Mouse (Mus musculus) hindbrain, postnatal 0 days (tissue): Measurements from ENCODE around the gene Nudt5. TPM values are rescaled to one million over a fixed set of nuclear protein-coding genes. Genes with fewer than 3 reads are reported as not detected.

ENCODE experiments used
- ATAC-seq: fragments of 200-750 bp; cut with Nextera tagmentation; 2 replicates; pipeline ENCODE4 v1.8.0; 2017; ENCODE audit warnings: mild to moderate bottlenecking, moderate TSS enrichment, moderate library complexity
- DNase-seq: peaks from one replicate; pipeline ENCODE4 v3.0.0-alpha.2; 2015; ENCODE audit warnings: low spot score
- H3K27ac ChIP-seq: fragments of 300-500 bp; sonication (generic); 2 replicates; pipeline ENCODE4 v1.5.1; 2014; ENCODE audit warnings: mild to moderate bottlenecking
- H3K27me3 ChIP-seq: fragments of 300-500 bp; sonication (generic); 2 replicates; pipeline ENCODE4 v1.6.1; 2014; ENCODE audit warnings: low read length, mixed read lengths; ENCODE audit not compliant: insufficient read depth
- H3K36me3 ChIP-seq: fragments of 300-500 bp; sonication (generic); 2 replicates; pipeline ENCODE4 v1.6.1; 2014; ENCODE audit warnings: low read length, mixed read lengths; ENCODE audit not compliant: insufficient read depth
- H3K4me1 ChIP-seq: fragments of 300-500 bp; sonication (generic); 2 replicates; pipeline ENCODE4 v1.6.1; 2014; ENCODE audit warnings: antibody characterized with exemption, low read length, mixed read lengths; ENCODE audit not compliant: insufficient read depth
- H3K4me2 ChIP-seq: fragments of 300-500 bp; sonication (generic); 2 replicates; pipeline ENCODE4 v1.6.1; 2014; ENCODE audit warnings: low read depth, mild to moderate bottlenecking, low read length, moderate library complexity, mixed read lengths
- H3K4me3 ChIP-seq: fragments of 300-500 bp; sonication (generic); 2 replicates; pipeline ENCODE4 v1.5.1; 2014; ENCODE audit warnings: low read length
- H3K9ac ChIP-seq: fragments of 300-500 bp; sonication (generic); replicated peaks from 2 replicates; pipeline ENCODE4 v1.6.1; 2014; ENCODE audit warnings: mild to moderate bottlenecking, low read length, moderate library complexity, mixed read lengths
- H3K9me3 ChIP-seq: fragments of 300-500 bp; sonication (generic); 2 replicates; pipeline ENCODE4 v1.6.1; 2016; ENCODE audit warnings: low read length, mixed read lengths
- CTCF ChIP-seq: IDR thresholded peaks from 2 replicates; pipeline ENCODE4 v1.5.1; 2016; ENCODE audit warnings: antibody characterized with exemption, control low read depth, low read depth
- WGBS: fragments of 180-500 bp; shearing (Covaris S2); extraction: QIAGEN DNeasy Blood & Tissue Kit; methylation state at CpG from one replicate; pipeline ENCODE4 v1.1.7; 2014; 5-methylcytosine and 5-hydroxymethylcytosine counted together
- polyA plus RNA-seq: library from polyadenylated mRNA; unstranded; fragments of >200 nt; fragmentation: Nextera tagmentation; extraction: Ambion mirVana; gene quantifications from 2 replicates; pipeline ENCODE4 v1.2.1, GENCODE M21; 2015
- total RNA-seq: library from RNA; depleted of rRNA; stranded (reverse); fragments of >200 nt; gene quantifications from 2 replicates; pipeline ENCODE4 v1.2.3, GENCODE M21; 2014

Nudt5 gene
- total and polyA plus RNA-seq, 2 experiments from 2014 or later = 16.9 to 23.2 TPM

DNA sequence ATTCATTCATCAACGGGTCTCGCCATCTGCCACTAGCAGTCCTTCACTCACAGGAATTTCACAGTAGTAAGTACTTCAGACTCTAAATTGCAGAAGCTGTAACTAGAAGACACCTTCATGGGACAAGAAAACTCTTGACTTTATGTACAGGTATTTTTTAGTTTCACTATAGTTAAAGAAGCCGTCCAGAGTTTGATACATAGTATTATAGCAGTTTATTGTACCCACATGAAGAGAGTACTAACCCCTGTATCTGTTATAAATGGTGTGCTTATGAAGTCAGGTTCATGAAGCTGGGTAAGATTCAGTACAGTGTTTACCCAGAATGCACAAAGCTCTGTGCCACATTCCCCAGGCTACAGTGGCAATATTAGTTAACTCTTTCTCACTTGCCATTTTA lies 18.0 kb downstream of the Nudt5 start, which contains the start of gene Gm13199:
Gene Gm13199, minus strand, starts transcription at position 101 of the 400 bp plus-strand sequence.
- no peaks in the 10 kb centered on the region for H3K9me3 ChIP-seq
- H3K4me3 ChIP-seq = no peak within 1 kb of the TSS
- no peak for TF ChIP-seq CTCF
- H3K4me2 ChIP-seq = no peak within 1 kb of the TSS
- WGBS = 91% methylated on average over 3 of the region's 3 CpGs
- no peaks in the 10 kb centered on the region for H3K4me1 ChIP-seq
- DNase-seq (no peak), ATAC-seq (no peak)
- no peak within 1 kb of the TSS for H3K9ac ChIP-seq
- H3K27ac ChIP-seq = no peak within 1 kb of the TSS
- H3K27me3 ChIP-seq = no peaks in the 10 kb centered on the region
- H3K36me3 ChIP-seq = peaks cover 14% of the 10 kb centered on the region; the same call in 1 of the 2 replicates

GRCm38 (mm10) chr2:5867681-5868080 lies 22.9 kb downstream of the Nudt5 start:
- no peak overlapping the region for H3K4me3 ChIP-seq
- H3K27me3 ChIP-seq = no peaks in the 10 kb centered on the region
- DNase-seq (no peak), ATAC-seq (no peak)
- no peak for TF ChIP-seq CTCF
- no peak overlapping the region for H3K27ac ChIP-seq
- H3K9ac ChIP-seq = no peak overlapping the region
- H3K4me1 ChIP-seq = no peaks in the 10 kb centered on the region
- WGBS = 74% methylated on average over 2 of the region's 2 CpGs
- H3K9me3 ChIP-seq = no peaks in the 10 kb centered on the region
- peaks cover 18% of the 10 kb centered on the region; the same call in 1 of the 2 replicates for H3K36me3 ChIP-seq
- no peak overlapping the region for H3K4me2 ChIP-seq

GRCm38 (mm10) chr2:5869746-5870145 lies 24.9 kb downstream of the Nudt5 start:
- H3K4me3 ChIP-seq = no peak overlapping the region
- no peak for ATAC-seq
- DNase-seq = no peak
- H3K4me1 ChIP-seq = no peaks in the 10 kb centered on the region
- H3K36me3 ChIP-seq = peaks cover 27% of the 10 kb centered on the region
- H3K27me3 ChIP-seq = no peaks in the 10 kb centered on the region
- H3K4me2 ChIP-seq = no peak overlapping the region
- H3K9ac ChIP-seq = no peak overlapping the region
- WGBS = 92% methylated on average over 5 of the region's 5 CpGs
- H3K9me3 ChIP-seq = no peaks in the 10 kb centered on the region
- no peak for TF ChIP-seq CTCF
- H3K27ac ChIP-seq = no peak overlapping the region

GRCm38 (mm10) chr2:5877446-5877845 lies 32.6 kb downstream of the Nudt5 start:
- WGBS = 75% methylated on average over 3 of the region's 3 CpGs
- Histone ChIP-seq H3K9me3 (no peaks in the 10 kb centered on the region), H3K4me3 (no peak overlapping the region), H3K9ac (no peak overlapping the region), H3K27me3 (no peaks in the 10 kb centered on the region), H3K4me2 (no peak overlapping the region), H3K27ac (no peak overlapping the region), H3K4me1 (no peaks in the 10 kb centered on the region), H3K36me3 (peaks cover 53% of the 10 kb centered on the region)
- DNase-seq (no peak), ATAC-seq (no peak)
- no peak for TF ChIP-seq CTCF

GRCm38 (mm10) chr2:5888865-5889264 lies 44.0 kb downstream of the Nudt5 start:
- Histone ChIP-seq H3K4me2 (no peak overlapping the region), H3K9ac (no peak overlapping the region), H3K4me3 (no peak overlapping the region), H3K27ac (no peak overlapping the region), H3K9me3 (no peaks in the 10 kb centered on the region), H3K4me1 (no peaks in the 10 kb centered on the region), H3K27me3 (no peaks in the 10 kb centered on the region), H3K36me3 (peaks cover 24% of the 10 kb centered on the region)
- no peak for TF ChIP-seq CTCF
- no peak for ATAC-seq
- DNase-seq = no peak
- WGBS = 85% methylated on average over 5 of the region's 5 CpGs

DNA sequence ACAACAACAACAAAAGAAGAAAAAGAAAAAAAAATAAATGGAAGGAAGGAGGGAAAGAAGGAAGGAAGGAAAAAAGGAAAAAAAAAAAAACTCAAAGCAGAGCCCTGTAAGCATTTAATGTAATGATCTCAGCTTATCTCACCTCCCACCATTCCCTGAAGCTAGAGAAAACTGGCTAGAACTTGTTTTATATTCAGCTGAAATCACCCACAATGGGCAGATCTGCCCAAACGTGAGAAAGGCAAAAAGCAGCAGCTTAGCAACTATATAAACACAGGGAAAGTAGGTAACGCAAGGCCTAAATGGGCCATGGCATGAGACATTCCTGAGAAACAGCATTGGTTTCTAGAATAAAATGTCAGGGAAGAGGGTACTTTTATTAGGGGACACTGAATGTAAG lies 44.6 kb downstream of the Nudt5 start:
- WGBS = 61% methylated on average over 2 of the region's 2 CpGs
- Histone ChIP-seq H3K4me2 (no peak overlapping the region), H3K27ac (no peak overlapping the region), H3K4me3 (no peak overlapping the region), H3K9ac (no peak overlapping the region), H3K36me3 (peaks cover 22% of the 10 kb centered on the region), H3K27me3 (no peaks in the 10 kb centered on the region), H3K4me1 (0 out of 2 replicates have a peak, but pooled peaks cover 3% of the 10 kb centered on the region), H3K9me3 (no peaks in the 10 kb centered on the region)
- no peak for TF ChIP-seq CTCF
- no peak for ATAC-seq
- no peak for DNase-seq

GRCm38 (mm10) chr2:5894296-5894695 lies 49.5 kb downstream of the Nudt5 start:
- H3K27ac ChIP-seq = 0 out of 2 replicates have a peak overlapping the region, but pooled peaks have one; percentile 5
- H3K9ac ChIP-seq = peak overlapping the region; percentile 79
- TF ChIP-seq CTCF = no peak
- peaks cover 5% of the 10 kb centered on the region; the same call in 1 of the 2 replicates for H3K36me3 ChIP-seq
- 0 out of 2 replicates have a peak, but pooled peaks cover 4% of the 10 kb centered on the region for H3K4me1 ChIP-seq
- peak; percentile 13 for DNase-seq
- 31% methylated on average over 11 of the region's 11 CpGs for WGBS
- no peak for ATAC-seq
- peak overlapping the region; percentile 58 for H3K4me2 ChIP-seq
- H3K9me3 ChIP-seq = no peaks in the 10 kb centered on the region
- peak overlapping the region; percentile 70 for H3K4me3 ChIP-seq
- no peaks in the 10 kb centered on the region for H3K27me3 ChIP-seq
